Mouse (Mus musculus): Measurements from ENCODE around the gene Rnf183.

DNA sequence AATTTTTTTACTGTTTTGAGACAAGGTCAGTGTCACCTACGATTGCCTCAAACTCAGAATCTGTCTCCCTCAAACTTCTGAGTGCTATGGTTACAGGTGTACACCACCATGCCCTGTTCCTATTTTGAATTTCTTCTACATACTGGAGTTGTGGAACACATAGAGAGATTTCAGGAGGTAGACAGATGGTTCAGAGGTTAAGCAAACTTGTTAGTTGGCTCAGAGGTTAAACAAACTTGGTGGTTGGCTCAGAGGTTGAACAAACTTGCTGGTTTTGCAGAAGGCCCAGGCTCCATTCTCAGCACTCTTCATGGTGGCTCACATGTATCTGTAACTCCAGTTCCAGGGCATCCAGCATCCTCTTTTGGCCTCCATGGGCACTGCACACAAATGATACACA lies 50.9 kb downstream of the Rnf183 start:
- TF ChIP-seq POLR2A (IDR thresholded peaks at IDR 0.05; ENCODE audit: borderline replicate concordance, insufficient read depth, low read length) = no peak
- TF ChIP-seq CTCF (IDR thresholded peaks at IDR 0.05; ENCODE audit: borderline replicate concordance, insufficient read depth, low read depth, low read length) = no peak
